Mouse (Mus musculus) liver, embryonic 13.5 days (tissue): ENCODE data around the gene Hdgf. TPM values are rescaled to one million over a fixed set of nuclear protein-coding genes. Genes with fewer than 3 reads are reported as not detected.
A peak's percentile ranks its signal among the peaks of the same experiment; 100 is the strongest.

Source experiments
- ATAC-seq: fragments of 200-750 bp; cut with Nextera tagmentation; 2 replicates; pipeline ENCODE4 v1.8.0; 2017; ENCODE audit warnings: low read depth, mild to moderate bottlenecking, moderate number of reproducible peaks, moderate library complexity
- DNase-seq: peaks from one replicate; pipeline ENCODE4 v3.0.0; 2022
- H3K27ac ChIP-seq: fragments of 300-500 bp; sonication (generic); 2 replicates; pipeline ENCODE4 v1.5.1; 2015; ENCODE audit warnings: moderate library complexity, mild to moderate bottlenecking, inconsistent platforms
- H3K27me3 ChIP-seq: fragments of 300-500 bp; sonication (generic); 2 replicates; pipeline ENCODE4 v1.6.1; 2015; ENCODE audit warnings: mild to moderate bottlenecking, inconsistent platforms
- H3K36me3 ChIP-seq: fragments of 300-500 bp; sonication (generic); 2 replicates; pipeline ENCODE4 v1.6.1; 2015; ENCODE audit warnings: mild to moderate bottlenecking, inconsistent platforms
- H3K4me1 ChIP-seq: fragments of 300-500 bp; sonication (generic); replicated peaks from 2 replicates; pipeline ENCODE4 v1.6.1; 2015; ENCODE audit warnings: inconsistent platforms
- H3K4me2 ChIP-seq: fragments of 300-500 bp; sonication (generic); 2 replicates; pipeline ENCODE4 v1.6.1; 2015; ENCODE audit warnings: inconsistent platforms, mild to moderate bottlenecking, moderate library complexity
- H3K4me3 ChIP-seq: fragments of 300-500 bp; sonication (generic); replicated peaks from 2 replicates; pipeline ENCODE4 v1.5.1; 2015; ENCODE audit warnings: mild to moderate bottlenecking, inconsistent platforms
- H3K9ac ChIP-seq: fragments of 300-500 bp; sonication (generic); 2 replicates; pipeline ENCODE4 v1.6.1; 2015; ENCODE audit warnings: mild to moderate bottlenecking, inconsistent platforms
- H3K9me3 ChIP-seq: fragments of 300-500 bp; sonication (generic); replicated peaks from 2 replicates; pipeline ENCODE4 v1.6.1; 2016; ENCODE audit warnings: inconsistent platforms
- WGBS: fragments of 180-500 bp; shearing (Covaris S2); methylation state at CpG from one replicate; pipeline ENCODE4 v1.1.7; 2015; ENCODE audit not compliant: insufficient replicate concordance; 5-methylcytosine and 5-hydroxymethylcytosine counted together
- polyA plus RNA-seq: library from polyadenylated mRNA; unstranded; fragments of >200 nt; fragmentation: Nextera tagmentation; extraction: Ambion mirVana; gene quantifications from 2 replicates; pipeline ENCODE4 v1.2.1, GENCODE M21; 2015

The Hdgf gene
- polyA plus RNA-seq, 1 experiment from 2014 or later: 283 TPM

- 44% methylated on average over 4 of the region's 4 CpGs for WGBS
- Histone ChIP-seq H3K4me2 (no peak overlapping the region), H3K9ac (no peak overlapping the region), H3K9me3 (no peaks in the 10 kb centered on the region), H3K4me3 (no peak overlapping the region), H3K27me3 (peaks cover 75% of the 10 kb centered on the region), H3K4me1 (peaks cover 8% of the 10 kb centered on the region), H3K27ac (no peak overlapping the region), H3K36me3 (no peaks in the 10 kb centered on the region)
- DNase-seq (no peak), ATAC-seq (no peak)
Measured at GRCm38 (mm10) chr3:87958476-87958875, 52.4 kb downstream of the Hdgf start.

DNA sequence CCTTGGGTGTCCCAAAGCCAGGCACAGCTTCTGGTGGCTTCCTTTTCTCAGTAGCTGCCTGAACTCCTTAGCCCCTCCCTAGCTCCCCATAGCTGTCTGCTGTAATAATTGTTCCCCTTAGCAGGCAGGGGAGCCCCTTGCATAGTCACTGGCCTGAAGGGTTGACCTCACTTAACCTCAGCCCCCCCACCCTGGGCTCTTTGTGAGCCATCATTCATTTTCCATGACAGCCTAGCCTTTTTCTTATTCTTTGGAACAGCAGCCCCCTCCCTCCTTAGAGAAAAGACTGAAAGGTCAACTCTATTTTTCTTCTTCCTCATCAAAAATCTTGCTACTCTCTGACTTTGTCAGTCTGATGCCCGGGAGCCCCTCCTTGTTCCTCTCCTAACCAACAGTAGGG is 52.8 kb downstream of the Hdgf start:
- H3K4me2 ChIP-seq: no peak overlapping the region
- no peaks in the 10 kb centered on the region for H3K9me3 ChIP-seq
- no peak for ATAC-seq
- no peak for DNase-seq
- peaks cover 70% of the 10 kb centered on the region for H3K27me3 ChIP-seq
- H3K4me1 ChIP-seq: peaks cover 8% of the 10 kb centered on the region
- H3K4me3 ChIP-seq: no peak overlapping the region
- no peaks in the 10 kb centered on the region for H3K36me3 ChIP-seq
- 35% methylated on average over 1 of the region's 1 CpGs for whole genome bisulfite sequencing
- H3K9ac ChIP-seq: no peak overlapping the region
- no peak overlapping the region for H3K27ac ChIP-seq

DNA sequence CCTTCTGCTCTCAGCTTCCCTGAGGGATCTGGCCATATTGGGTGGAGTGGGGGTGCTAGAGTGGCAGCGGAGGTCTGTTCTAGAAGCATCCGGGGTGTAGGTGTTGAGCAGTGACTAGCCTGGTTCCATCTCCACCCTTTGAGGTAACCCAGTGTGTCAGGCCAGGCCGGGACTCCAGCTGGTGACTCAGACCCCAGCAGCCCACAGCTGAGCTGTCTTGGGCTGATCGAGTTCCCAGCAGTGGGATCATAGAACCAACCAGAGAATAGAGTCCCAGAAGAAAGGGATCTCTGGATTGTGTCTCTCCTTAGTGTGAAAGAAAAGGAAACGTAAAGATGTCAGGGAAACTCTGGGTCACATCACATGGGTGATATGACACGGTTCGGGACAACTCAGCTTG is 53.2 kb downstream of the Hdgf start:
- H3K27me3 ChIP-seq: peaks cover 66% of the 10 kb centered on the region
- ATAC-seq: no peak
- H3K27ac ChIP-seq: no peak overlapping the region
- no peak overlapping the region for H3K4me2 ChIP-seq
- WGBS: 38% methylated on average over 7 of the region's 7 CpGs
- no peak overlapping the region for H3K4me3 ChIP-seq
- DNase-seq: no peak
- H3K9me3 ChIP-seq: no peaks in the 10 kb centered on the region
- H3K9ac ChIP-seq: no peak overlapping the region
- H3K36me3 ChIP-seq: no peaks in the 10 kb centered on the region
- peaks cover 8% of the 10 kb centered on the region for H3K4me1 ChIP-seq

DNA sequence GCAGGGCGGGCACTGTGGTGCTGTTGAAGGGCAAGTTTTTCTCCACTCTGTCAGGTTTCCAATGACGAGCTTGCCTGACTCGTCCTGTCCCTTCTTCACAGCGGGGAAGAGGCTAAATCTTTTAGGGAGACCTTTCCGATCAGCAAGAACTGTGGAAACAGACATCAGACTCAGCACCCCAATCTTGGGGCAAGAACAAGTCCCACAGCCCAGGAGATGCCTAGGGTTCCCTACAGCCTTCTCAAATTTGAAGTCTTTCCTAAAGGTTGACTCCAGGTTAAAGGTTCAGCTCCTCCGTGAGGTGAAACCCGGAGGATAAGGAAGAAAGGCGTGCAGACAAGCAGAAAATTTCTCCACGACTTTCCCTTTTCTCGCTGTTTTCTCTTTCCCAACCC is 54.1 kb downstream of the Hdgf start:
- peak overlapping the region; percentile 73 for H3K4me2 ChIP-seq

DNA sequence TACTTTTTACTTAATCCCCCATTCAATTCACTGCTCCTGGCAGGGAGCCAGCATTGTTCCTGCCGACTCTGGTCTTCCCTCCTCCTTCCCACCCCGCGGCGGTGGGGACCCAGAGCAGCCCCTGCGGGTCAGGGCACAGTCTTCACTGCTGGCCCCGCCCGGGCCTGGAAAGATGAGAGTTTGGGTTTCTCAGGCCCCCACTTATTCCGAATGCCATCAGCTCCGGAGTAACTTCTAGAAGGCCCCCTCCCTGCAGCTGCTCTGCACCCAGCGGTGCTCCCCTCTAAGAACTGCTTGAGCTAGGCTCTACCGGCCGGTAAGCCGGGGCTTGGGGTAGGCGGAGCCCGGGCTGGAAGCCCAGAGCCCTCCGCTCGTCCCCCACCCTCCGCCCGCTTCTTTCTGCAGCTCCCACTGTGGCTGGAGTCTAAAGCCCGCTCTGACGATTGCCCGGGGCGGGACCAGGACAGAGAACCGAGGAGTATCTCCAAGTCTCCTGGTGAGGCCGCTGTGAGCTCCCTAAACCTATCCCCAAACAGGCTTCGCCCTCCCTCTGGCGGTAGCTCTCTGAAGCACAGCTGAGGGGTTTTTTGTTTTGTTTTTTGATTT is 54.6 kb downstream of the Hdgf start:
- H3K4me3 ChIP-seq: peak overlapping the region; percentile 51
- H3K9me3 ChIP-seq: no peaks in the 10 kb centered on the region
- under 1% methylated on average over 27 of the region's 27 CpGs for WGBS
- no peaks in the 10 kb centered on the region for H3K36me3 ChIP-seq
- peaks cover 8% of the 10 kb centered on the region for H3K4me1 ChIP-seq
- no peak overlapping the region; the same call in 1 of the 2 replicates for H3K27ac ChIP-seq
- peak; percentile 72 for DNase-seq
- H3K27me3 ChIP-seq: peaks cover 53% of the 10 kb centered on the region
- peak overlapping the region; percentile 54 for H3K9ac ChIP-seq
- ATAC-seq: peak; percentile 89
- H3K4me2 ChIP-seq: peak overlapping the region; percentile 73

More for the DNA sequence above, 54.1 kb downstream of the Hdgf start:
- Histone ChIP-seq H3K4me3 (peak overlapping the region; percentile 51), H3K36me3 (no peaks in the 10 kb centered on the region), H3K4me1 (peaks cover 8% of the 10 kb centered on the region), H3K9ac (no peak overlapping the region), H3K27me3 (peaks cover 58% of the 10 kb centered on the region), H3K9me3 (no peaks in the 10 kb centered on the region), H3K27ac (no peak overlapping the region)
- ATAC-seq: no peak
- no peak for DNase-seq
- 9% methylated on average over 10 of the region's 10 CpGs for WGBS

Other genes with a start within 250 kb of the Hdgf start
- gene Lrrc71, start 157.7 kb upstream of the Hdgf start, polyA plus RNA-seq: 0.10 and 0.15 TPM in 2 replicates
- 0.20 and 0.27 TPM in 2 replicates for gene Ntrk1, start 111.2 kb upstream of the Hdgf start, polyA plus RNA-seq
- 0.03 TPM in 1 of 2 replicates, not detected in the other for gene Insrr, start 109.4 kb upstream of the Hdgf start, polyA plus RNA-seq
- 5.0 and 5.3 TPM in 2 replicates for gene Pear1, start 82.0 kb upstream of the Hdgf start, polyA plus RNA-seq
- gene Sh2d2a, start 59.6 kb upstream of the Hdgf start, polyA plus RNA-seq: 0.17 TPM in 1 of 2 replicates, not detected in the other
- gene Prcc, start 20.7 kb upstream of the Hdgf start, polyA plus RNA-seq: 7.9 and 9.2 TPM in 2 replicates
- 48.7 and 56.5 TPM in 2 replicates for gene Mrpl24, start 13.2 kb downstream of the Hdgf start, polyA plus RNA-seq
- gene Isg20l2, start 24.0 kb downstream of the Hdgf start, polyA plus RNA-seq: 31.1 and 38.3 TPM in 2 replicates
- gene Rrnad1, start 24.4 kb downstream of the Hdgf start, polyA plus RNA-seq: 6.1 and 6.6 TPM in 2 replicates
- 2.2 and 2.3 TPM in 2 replicates for gene Crabp2, start 42.3 kb downstream of the Hdgf start, polyA plus RNA-seq
- gene Nes, start 64.8 kb downstream of the Hdgf start, polyA plus RNA-seq: 2.6 and 2.8 TPM in 2 replicates
- 0.05 TPM in 1 of 2 replicates, not detected in the other for gene Bcan, start 93.9 kb downstream of the Hdgf start, polyA plus RNA-seq
- gene Hapln2, start 121.3 kb downstream of the Hdgf start, polyA plus RNA-seq: not detected in 2 replicates
- 32.7 TPM in 2 replicates for gene Gpatch4, start 136.8 kb downstream of the Hdgf start, polyA plus RNA-seq
- 63.8 and 66.9 TPM in 2 replicates for gene Naxe, start 152.2 kb downstream of the Hdgf start, polyA plus RNA-seq
- gene Ttc24, start 172.0 kb downstream of the Hdgf start, polyA plus RNA-seq: not detected in 2 replicates
- gene Iqgap3, start 175.7 kb downstream of the Hdgf start, polyA plus RNA-seq: 6.6 and 7.4 TPM in 2 replicates
- 5.5 and 7.5 TPM in 2 replicates for gene Mef2d, start 236.1 kb downstream of the Hdgf start, polyA plus RNA-seq